Mouse (Mus musculus) liver, postnatal 0 days (tissue): ENCODE results near the gene Phrf1. TPM values are rescaled to one million over a fixed set of nuclear protein-coding genes. Genes with fewer than 3 reads are reported as not detected.
"Not testable (repeated sequence)": the region's sequence is repeated elsewhere in the genome, so short reads cannot be mapped to it uniquely, and the experiment has no call there.

Source experiments
- ATAC-seq: fragments of 200-750 bp; cut with Nextera tagmentation; 2 replicates; pipeline ENCODE4 v1.8.0; 2017; ENCODE audit warnings: mild to moderate bottlenecking, moderate library complexity
- DNase-seq: peaks from one replicate; pipeline ENCODE4 v3.0.0-alpha.2; 2016
- H3K27ac ChIP-seq: fragments of 300-500 bp; sonication (generic); 2 replicates; pipeline ENCODE4 v1.5.1; 2014; ENCODE audit warnings: antibody characterized with exemption, moderate library complexity, mild to moderate bottlenecking, low read depth
- H3K27me3 ChIP-seq: fragments of 300-500 bp; sonication (generic); 2 replicates; pipeline ENCODE4 v1.6.1; 2014; ENCODE audit warnings: low read length, control low read depth, mixed read lengths; ENCODE audit not compliant: insufficient read depth
- H3K36me3 ChIP-seq: fragments of 300-500 bp; sonication (generic); replicated peaks from 2 replicates; pipeline ENCODE4 v1.6.1; 2014; ENCODE audit warnings: mild to moderate bottlenecking, control low read depth, low read length, moderate library complexity, mixed read lengths; ENCODE audit not compliant: insufficient read depth
- H3K4me1 ChIP-seq: fragments of 300-500 bp; sonication (generic); 2 replicates; pipeline ENCODE4 v1.6.1; 2014; ENCODE audit warnings: antibody characterized with exemption, mild to moderate bottlenecking, control low read depth; ENCODE audit not compliant: insufficient read depth
- H3K4me2 ChIP-seq: fragments of 300-500 bp; sonication (generic); 2 replicates; pipeline ENCODE4 v1.6.1; 2014; ENCODE audit warnings: low read depth, mild to moderate bottlenecking, low read length, moderate library complexity, mixed read lengths
- H3K4me3 ChIP-seq: fragments of 300-500 bp; sonication (generic); 2 replicates; pipeline ENCODE4 v1.5.1; 2014; ENCODE audit warnings: low read depth, low read length
- H3K9ac ChIP-seq: fragments of 300-500 bp; sonication (generic); replicated peaks from 2 replicates; pipeline ENCODE4 v1.6.1; 2014; ENCODE audit warnings: mild to moderate bottlenecking, moderate library complexity
- H3K9me3 ChIP-seq: fragments of 300-500 bp; sonication (generic); 2 replicates; pipeline ENCODE4 v1.6.1; 2016; ENCODE audit warnings: mild to moderate bottlenecking, control low read depth, low read length, mixed read lengths
- CTCF ChIP-seq: sonication (generic); IDR thresholded peaks from 2 replicates; pipeline ENCODE4 v1.5.1; 2016; ENCODE audit warnings: antibody characterized with exemption, low read depth
- EP300 ChIP-seq: IDR thresholded peaks from 2 replicates; pipeline ENCODE4 v1.6.1; 2016; ENCODE audit warnings: antibody characterized with exemption, low read depth, mild to moderate bottlenecking
- WGBS: fragments of 180-500 bp; shearing (Covaris S2); extraction: QIAGEN DNeasy Blood & Tissue Kit; methylation state at CpG from one replicate; pipeline ENCODE4 v1.1.7; 2014; ENCODE audit not compliant: insufficient replicate concordance; 5-methylcytosine and 5-hydroxymethylcytosine counted together
- polyA plus RNA-seq: library from polyadenylated mRNA; unstranded; fragments of >200 nt; fragmentation: Nextera tagmentation; extraction: Ambion mirVana; gene quantifications from 2 replicates; pipeline ENCODE4 v1.2.1, GENCODE M21; 2015

Phrf1 gene
- polyA plus RNA-seq, 1 experiment from 2014 or later: 14.3 TPM

DNA sequence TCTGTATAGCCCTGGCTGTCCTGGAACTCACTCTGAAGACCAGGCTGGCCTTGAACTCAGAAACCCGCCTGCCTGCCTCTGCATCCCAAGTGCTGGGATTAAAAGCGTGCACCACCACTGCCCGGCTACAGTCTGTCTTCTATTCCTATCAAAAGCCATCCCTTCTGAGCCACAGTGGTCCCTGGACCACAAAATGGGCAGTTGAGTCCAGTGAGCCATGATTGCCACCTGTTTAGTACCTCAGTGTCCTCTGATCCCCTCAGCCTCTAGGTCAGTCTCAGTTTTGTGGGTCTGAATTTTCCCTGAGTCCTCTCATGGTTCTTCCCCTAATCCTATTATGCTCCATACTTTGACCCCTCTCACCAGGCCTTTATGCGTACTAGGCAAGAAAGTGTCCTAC lies 788 bp upstream of the Phrf1 start:
- WGBS: 88% methylated on average over 4 of the region's 4 CpGs
- Histone ChIP-seq H3K4me3 (peak overlapping the region; percentile 98; the same call in 1 of the 2 replicates), H3K4me1 (peaks cover 22% of the 10 kb centered on the region), H3K4me2 (0 out of 2 replicates have a peak overlapping the region, but pooled peaks have one; percentile 78), H3K9ac (no peak overlapping the region), H3K9me3 (no peaks in the 10 kb centered on the region), H3K27me3 (no peaks in the 10 kb centered on the region), H3K36me3 (peaks cover 23% of the 10 kb centered on the region), H3K27ac (no peak overlapping the region)
- ATAC-seq: no peak
- TF ChIP-seq CTCF (no peak), EP300 (no peak)
- no peak for DNase-seq

DNA sequence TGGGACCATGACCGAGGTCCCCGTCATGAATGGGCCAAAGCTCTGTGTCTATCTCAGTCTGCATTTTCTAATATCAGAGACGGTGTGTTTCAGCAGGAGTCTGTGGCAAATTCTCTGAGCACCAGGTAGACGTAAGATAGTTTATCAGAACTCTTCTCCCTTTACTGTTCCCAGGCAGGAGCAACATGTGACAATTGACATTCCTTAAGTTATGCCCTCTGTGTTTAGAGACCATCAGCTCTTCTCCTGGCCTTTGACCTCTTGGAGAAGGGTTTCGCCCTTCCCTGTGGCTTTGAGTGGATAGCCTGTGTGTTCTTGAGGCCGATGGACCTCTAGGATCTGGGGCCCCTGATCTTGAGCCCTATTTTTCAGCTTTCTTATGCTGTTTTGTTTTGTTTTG lies 1.1 kb downstream of the Phrf1 start:
- 0 out of 2 replicates have a peak overlapping the region, but pooled peaks have one; percentile 60 for H3K27ac ChIP-seq
- ATAC-seq (no peak), DNase-seq (no peak)
- H3K9ac ChIP-seq: peak overlapping the region; percentile 99
- H3K36me3 ChIP-seq: peaks cover 38% of the 10 kb centered on the region
- H3K27me3 ChIP-seq: no peaks in the 10 kb centered on the region
- WGBS: 37% methylated on average over 6 of the region's 6 CpGs
- H3K4me2 ChIP-seq: peak overlapping the region; percentile 78
- no peaks in the 10 kb centered on the region for H3K9me3 ChIP-seq
- H3K4me1 ChIP-seq: peaks cover 20% of the 10 kb centered on the region
- no peak for TF ChIP-seq EP300
- no peak for TF ChIP-seq CTCF
- peak overlapping the region; percentile 98 for H3K4me3 ChIP-seq

GRCm38 (mm10) chr7:141230570-141230969 lies 2.0 kb downstream of the Phrf1 start:
- DNase-seq: no peak
- H3K4me2 ChIP-seq: peak overlapping the region; percentile 78; the same call in 1 of the 2 replicates

GRCm38 (mm10) chr7:141231111-141231510 lies 2.5 kb downstream of the Phrf1 start:
- Histone ChIP-seq H3K9ac (no peak overlapping the region), H3K4me3 (no peak overlapping the region), H3K27me3 (no peaks in the 10 kb centered on the region), H3K36me3 (peaks cover 50% of the 10 kb centered on the region), H3K9me3 (no peaks in the 10 kb centered on the region), H3K4me2 (no peak overlapping the region), H3K27ac (no peak overlapping the region), H3K4me1 (peaks cover 20% of the 10 kb centered on the region)
- TF ChIP-seq CTCF (no peak), EP300 (no peak)
- 95% methylated on average over 3 of the region's 3 CpGs for WGBS
- DNase-seq (no peak), ATAC-seq (no peak)

More at GRCm38 (mm10) chr7:141230570-141230969, 2.0 kb downstream of the Phrf1 start:
- Histone ChIP-seq H3K9ac (0 out of 2 replicates have a peak overlapping the region, but pooled peaks have one; percentile 6), H3K9me3 (no peaks in the 10 kb centered on the region), H3K27ac (no peak overlapping the region), H3K27me3 (no peaks in the 10 kb centered on the region), H3K4me1 (peaks cover 20% of the 10 kb centered on the region), H3K4me3 (0 out of 2 replicates have a peak overlapping the region, but pooled peaks have one; percentile 98), H3K36me3 (peaks cover 47% of the 10 kb centered on the region)
- TF ChIP-seq CTCF (no peak), EP300 (no peak)
- no peak for ATAC-seq
- WGBS: 89% methylated on average over 4 of the region's 4 CpGs

GRCm38 (mm10) chr7:141231551-141231950 lies 3.0 kb downstream of the Phrf1 start:
- no peak for DNase-seq
- 81% methylated on average over 9 of the region's 10 CpGs for WGBS
- Histone ChIP-seq H3K4me2 (no peak overlapping the region), H3K4me3 (no peak overlapping the region), H3K9ac (no peak overlapping the region), H3K27me3 (no peaks in the 10 kb centered on the region), H3K27ac (no peak overlapping the region), H3K4me1 (peaks cover 20% of the 10 kb centered on the region), H3K9me3 (no peaks in the 10 kb centered on the region), H3K36me3 (peaks cover 50% of the 10 kb centered on the region)
- ATAC-seq: no peak
- TF ChIP-seq CTCF (no peak), EP300 (no peak)

DNA sequence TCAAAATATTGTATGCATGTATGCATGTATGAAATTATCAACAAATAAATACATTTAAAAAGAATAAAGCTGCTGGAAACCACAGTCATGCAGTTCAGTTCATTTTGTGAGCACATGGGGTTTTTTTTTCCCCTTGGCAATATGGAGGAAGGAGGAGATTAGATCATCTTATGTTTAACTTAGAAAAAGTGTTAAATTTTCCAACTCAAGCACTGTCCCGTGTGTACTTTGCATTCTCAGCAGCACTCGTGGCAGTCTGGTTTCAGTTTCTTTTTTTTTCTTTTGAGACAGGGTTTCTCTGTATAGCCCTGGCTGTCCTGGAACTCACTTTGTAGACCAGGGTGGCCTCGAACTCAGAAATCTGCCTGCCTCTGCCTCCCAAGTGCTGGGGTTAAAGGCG lies 21.9 kb downstream of the Phrf1 start:
- H3K4me3 ChIP-seq, DNase-seq, H3K4me1 ChIP-seq, H3K9me3 ChIP-seq, H3K27ac ChIP-seq, H3K9ac ChIP-seq, H3K4me2 ChIP-seq, ATAC-seq, H3K27me3 ChIP-seq: not testable (repeated sequence)
- 84% methylated on average over 4 of the region's 4 CpGs for WGBS
- peaks cover 64% of the 10 kb centered on the region for H3K36me3 ChIP-seq

DNA sequence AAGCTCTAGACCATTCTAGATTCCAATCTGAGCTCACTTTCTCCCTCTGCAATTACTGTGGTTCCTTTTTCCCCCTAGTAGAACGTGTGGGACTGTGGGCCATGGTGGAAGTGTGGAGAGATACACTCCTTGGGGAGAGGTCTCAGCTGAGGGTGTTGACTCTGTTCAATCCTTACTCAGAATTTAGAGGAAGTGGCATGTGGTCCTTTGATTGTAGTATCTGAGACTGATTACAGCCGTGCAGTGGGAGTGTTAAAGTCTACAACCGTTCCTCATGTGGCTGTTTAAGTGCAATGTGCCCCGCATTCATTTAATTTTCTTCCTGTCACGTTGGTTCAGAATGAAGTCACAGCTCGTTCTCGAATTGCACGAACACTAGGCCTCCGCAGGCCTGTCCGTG lies 27.6 kb downstream of the Phrf1 start:
- TF ChIP-seq EP300 (no peak), CTCF (no peak)

More for the DNA sequence above, 27.6 kb downstream of the Phrf1 start:
- no peak overlapping the region for H3K4me2 ChIP-seq
- no peaks in the 10 kb centered on the region for H3K27me3 ChIP-seq
- no peaks in the 10 kb centered on the region for H3K9me3 ChIP-seq
- H3K4me1 ChIP-seq: no peaks in the 10 kb centered on the region
- H3K36me3 ChIP-seq: peaks cover 76% of the 10 kb centered on the region
- H3K9ac ChIP-seq: no peak overlapping the region
- DNase-seq: no peak
- no peak for ATAC-seq
- H3K4me3 ChIP-seq: no peak overlapping the region
- no peak overlapping the region for H3K27ac ChIP-seq
- WGBS: 83% methylated on average over 10 of the region's 10 CpGs
